Mouse (Mus musculus): ENCODE results near the gene Atp6v0e. TPM values are rescaled to one million over a fixed set of nuclear protein-coding genes. Genes with fewer than 3 reads are reported as not detected.
A peak's percentile ranks its signal among the peaks of the same experiment; 100 is the strongest.

Atp6v0e gene
- polyA plus RNA-seq, 1 experiment from 2014 or later: 112 TPM

DNA sequence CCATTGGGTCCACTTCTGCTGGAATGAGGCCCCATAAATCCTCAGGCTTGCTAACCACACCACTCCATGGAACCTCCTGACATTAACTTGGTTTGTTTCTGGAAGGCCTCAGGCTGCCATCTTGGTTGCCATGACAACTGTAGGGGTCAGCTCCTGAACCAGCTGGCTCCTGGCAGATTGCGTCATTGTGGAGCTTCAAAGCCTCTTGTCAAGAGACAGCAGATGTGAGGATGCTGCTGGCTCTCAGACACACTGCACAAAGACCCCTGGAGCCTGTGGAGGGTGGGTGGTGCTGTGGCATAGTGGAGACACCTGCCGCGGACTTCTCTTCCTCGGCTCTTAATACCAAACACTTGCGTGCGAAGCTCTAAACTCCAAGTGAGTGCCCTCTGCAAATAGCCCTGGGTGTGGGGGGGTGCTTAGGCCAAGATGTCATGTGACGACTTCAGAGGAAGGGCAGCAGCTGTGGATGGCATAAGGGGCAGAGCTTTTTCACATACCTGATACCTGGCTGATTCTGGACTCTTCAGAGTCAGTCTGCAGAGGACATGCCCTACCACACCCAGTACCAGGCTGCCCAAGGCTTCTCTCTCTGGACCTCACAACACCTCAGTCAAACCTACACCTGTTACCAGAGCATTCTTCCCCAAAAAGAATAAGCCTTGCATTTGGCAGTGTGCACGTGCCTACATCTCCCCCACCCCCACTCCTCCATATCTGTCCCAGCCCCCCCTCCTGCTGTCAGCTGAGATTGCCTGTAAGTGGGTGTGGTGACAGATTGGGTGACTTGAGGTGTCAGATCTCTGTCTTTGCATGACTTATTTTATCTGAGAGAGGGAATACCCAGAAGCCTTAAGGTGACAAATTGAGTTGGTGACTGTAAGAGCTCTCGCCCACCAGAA lies 18.3 kb upstream of the Atp6v0e start:
- Histone ChIP-seq H3K4me2 (replicated peaks) (no peak overlapping the region), H3K4me1 (peaks cover 14% of the 10 kb centered on the region), H3K4me3 (no peak overlapping the region), H3K9ac (no peak overlapping the region), H3K36me3 (peaks cover 79% of the 10 kb centered on the region), H3K27ac (no peak overlapping the region), H3K9me3 (no peaks in the 10 kb centered on the region), H3K27me3 (replicated peaks) (no peaks in the 10 kb centered on the region)
- 51% methylated on average over 9 of the region's 9 CpGs for WGBS
- ATAC-seq (ENCODE audit: low FRiP score, low read depth): peak; percentile 79

DNA sequence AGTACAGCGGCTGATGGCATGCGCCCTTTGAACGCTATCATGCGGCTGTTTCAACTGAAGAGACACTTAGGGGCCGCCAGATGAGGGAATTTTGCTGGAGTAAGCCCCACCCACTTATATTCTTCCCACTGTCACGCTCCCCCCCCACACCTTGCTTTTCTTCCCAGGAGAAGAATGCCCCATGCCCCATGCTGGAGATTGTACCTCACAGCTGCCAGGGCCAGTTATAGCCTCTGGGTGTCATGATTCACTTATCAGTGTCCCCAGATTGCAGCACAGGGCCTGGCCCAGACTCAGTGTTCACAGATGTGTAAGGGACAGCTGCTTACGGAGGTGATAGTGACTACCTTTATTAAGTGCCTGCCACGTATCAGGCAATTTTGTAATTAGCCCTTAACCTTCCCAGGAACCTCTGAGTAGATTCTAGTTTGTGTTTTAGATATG lies 17.6 kb upstream of the Atp6v0e start:
- ATAC-seq (ENCODE audit: low FRiP score, low read depth): no peak
- Histone ChIP-seq H3K9ac (no peak overlapping the region), H3K27ac (no peak overlapping the region), H3K4me3 (no peak overlapping the region), H3K4me1 (peaks cover 14% of the 10 kb centered on the region), H3K9me3 (no peaks in the 10 kb centered on the region), H3K4me2 (replicated peaks) (no peak overlapping the region), H3K36me3 (peaks cover 75% of the 10 kb centered on the region), H3K27me3 (replicated peaks) (no peaks in the 10 kb centered on the region)
- WGBS: 90% methylated on average over 8 of the region's 8 CpGs

DNA sequence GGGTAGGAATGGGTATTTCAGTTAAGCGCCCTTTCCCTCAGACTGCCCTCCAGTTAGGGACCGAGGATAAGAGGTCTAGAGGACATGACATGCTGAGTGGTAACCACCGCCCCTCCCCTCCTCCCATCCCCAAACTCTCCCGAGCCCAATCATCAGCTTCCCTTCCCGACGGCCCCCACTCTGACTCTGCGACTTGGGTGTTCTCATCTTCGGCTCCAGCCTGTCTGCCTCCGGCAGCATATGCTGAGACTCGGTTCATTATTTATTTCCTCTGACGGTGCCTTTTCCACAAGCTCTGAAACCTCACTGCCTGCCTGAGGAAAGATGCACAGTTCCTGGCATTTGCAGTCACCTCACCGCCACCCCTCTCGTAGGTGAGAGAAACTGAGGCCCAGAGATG lies 15.7 kb upstream of the Atp6v0e start:
- H3K4me2 ChIP-seq (replicated peaks): no peak overlapping the region
- 80% methylated on average over 13 of the region's 13 CpGs for WGBS
- no peaks in the 10 kb centered on the region for H3K9me3 ChIP-seq
- 0 out of 2 replicates have a peak overlapping the region, but pooled peaks have one; percentile 13 for H3K9ac ChIP-seq
- H3K27me3 ChIP-seq (replicated peaks): no peaks in the 10 kb centered on the region
- H3K4me3 ChIP-seq: no peak overlapping the region
- peaks cover 58% of the 10 kb centered on the region for H3K36me3 ChIP-seq
- no peak overlapping the region for H3K27ac ChIP-seq
- peaks cover 14% of the 10 kb centered on the region for H3K4me1 ChIP-seq
- no peak for ATAC-seq (ENCODE audit: low FRiP score, low read depth)

DNA sequence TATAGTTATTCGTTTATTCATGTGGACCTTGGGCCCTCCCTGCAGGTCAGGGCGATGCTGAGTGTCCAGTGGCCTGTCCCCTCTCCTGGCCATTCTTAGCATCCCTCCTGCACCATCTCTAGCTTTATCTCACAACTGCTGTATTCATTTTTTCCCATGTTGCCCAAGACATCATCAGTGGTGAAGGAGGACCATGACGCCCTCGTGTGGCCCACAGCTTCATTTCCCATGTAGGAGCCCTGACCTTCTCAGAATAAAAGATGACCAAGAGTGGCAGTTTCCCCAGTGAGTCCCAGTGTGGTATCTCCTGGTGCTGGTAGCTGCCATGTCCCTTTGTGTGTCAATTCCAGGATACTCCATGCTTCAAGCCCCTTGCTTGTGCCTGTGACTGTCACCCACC lies 13.5 kb upstream of the Atp6v0e start:
- Histone ChIP-seq H3K27ac (no peak overlapping the region), H3K4me3 (no peak overlapping the region), H3K36me3 (peaks cover 53% of the 10 kb centered on the region), H3K4me2 (replicated peaks) (no peak overlapping the region), H3K4me1 (peaks cover 6% of the 10 kb centered on the region), H3K9ac (no peak overlapping the region), H3K27me3 (replicated peaks) (no peaks in the 10 kb centered on the region), H3K9me3 (no peaks in the 10 kb centered on the region)
- 84% methylated on average over 4 of the region's 4 CpGs for WGBS
- no peak for ATAC-seq (ENCODE audit: low FRiP score, low read depth)

DNA sequence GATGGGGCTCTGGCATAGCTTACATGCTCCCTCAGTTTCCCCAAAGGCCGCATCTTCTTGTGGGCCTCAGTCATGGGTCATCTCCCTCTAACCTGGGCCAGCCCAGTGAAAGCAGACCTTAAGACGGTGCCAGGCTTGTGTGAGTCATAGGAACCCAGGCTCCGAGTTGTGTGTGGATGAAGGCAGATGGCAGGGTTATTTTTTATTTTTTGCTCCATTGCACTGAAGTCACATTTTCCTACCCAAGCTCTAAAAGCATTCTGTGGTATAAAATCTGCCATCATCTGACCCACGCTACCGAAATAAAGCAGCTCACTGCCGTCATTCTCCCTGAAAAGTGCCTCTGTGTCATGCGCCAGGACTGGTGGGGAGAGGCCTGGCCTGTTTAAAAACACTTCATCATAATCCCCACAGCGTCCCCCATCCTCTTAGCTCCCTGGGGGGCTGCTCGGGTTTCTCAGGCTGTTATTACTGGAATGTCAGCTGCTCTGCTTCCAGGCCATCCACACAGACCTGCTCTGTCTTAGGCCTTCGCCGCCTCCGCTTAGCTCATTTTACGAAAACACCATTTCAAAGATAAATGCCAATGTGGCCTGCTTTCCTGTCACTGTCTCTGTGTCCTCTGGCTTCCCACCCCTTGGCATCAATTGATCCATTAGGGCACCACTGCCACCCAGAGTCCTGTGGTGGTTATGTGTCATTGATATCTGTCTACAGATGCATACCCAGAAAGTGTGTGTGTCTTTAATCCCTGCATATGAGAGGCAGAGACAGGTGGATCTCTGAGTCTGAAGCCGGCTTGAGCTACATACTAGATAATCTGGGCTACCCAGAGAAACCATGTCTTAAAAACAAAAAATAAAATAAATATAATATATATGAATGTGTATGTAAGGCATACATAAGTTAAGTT lies 12.3 kb upstream of the Atp6v0e start:
- no peak for ATAC-seq (ENCODE audit: low FRiP score, low read depth)
- Histone ChIP-seq H3K4me2 (replicated peaks) (no peak overlapping the region), H3K4me3 (no peak overlapping the region), H3K27me3 (replicated peaks) (no peaks in the 10 kb centered on the region), H3K27ac (no peak overlapping the region), H3K9ac (no peak overlapping the region), H3K4me1 (no peaks in the 10 kb centered on the region), H3K36me3 (peaks cover 56% of the 10 kb centered on the region), H3K9me3 (no peaks in the 10 kb centered on the region)
- WGBS: 77% methylated on average over 14 of the region's 14 CpGs

DNA sequence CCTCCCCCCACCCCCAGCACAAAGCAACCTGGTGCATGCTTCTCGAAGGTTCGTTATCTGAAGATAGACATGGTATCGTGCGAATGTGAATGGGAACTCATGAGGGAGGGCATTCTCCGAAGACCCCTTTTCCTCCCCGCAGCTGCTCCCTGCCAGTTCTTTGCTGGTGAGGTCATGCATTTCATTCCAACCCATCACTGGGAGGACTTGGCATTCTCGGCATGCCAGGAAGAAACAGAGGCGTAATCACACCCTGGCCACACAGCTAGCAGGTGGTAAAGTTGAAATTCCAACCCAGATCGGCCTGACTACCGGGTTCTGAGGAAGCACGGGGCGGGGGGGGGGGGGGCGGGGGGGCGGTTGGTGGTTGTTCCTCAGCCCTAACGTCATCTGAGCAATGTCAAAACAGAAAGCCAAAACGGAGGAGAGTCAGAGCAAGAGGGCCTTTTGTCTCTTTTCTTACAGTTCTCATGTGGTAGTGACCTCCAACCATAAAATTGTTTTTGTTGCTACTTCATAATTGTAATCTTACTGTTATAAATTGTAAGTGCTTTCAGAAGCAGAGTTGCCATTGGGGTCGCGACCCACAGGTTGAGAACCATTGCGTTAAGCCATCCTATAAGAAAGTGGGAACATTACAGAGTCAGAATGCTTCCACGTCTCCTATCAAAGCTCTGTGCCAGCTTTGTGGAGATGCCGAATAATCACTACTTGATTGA lies 4.0 kb upstream of the Atp6v0e start:
- Histone ChIP-seq H3K36me3 (peaks cover 34% of the 10 kb centered on the region), H3K27ac (no peak overlapping the region), H3K9ac (no peak overlapping the region)

DNA sequence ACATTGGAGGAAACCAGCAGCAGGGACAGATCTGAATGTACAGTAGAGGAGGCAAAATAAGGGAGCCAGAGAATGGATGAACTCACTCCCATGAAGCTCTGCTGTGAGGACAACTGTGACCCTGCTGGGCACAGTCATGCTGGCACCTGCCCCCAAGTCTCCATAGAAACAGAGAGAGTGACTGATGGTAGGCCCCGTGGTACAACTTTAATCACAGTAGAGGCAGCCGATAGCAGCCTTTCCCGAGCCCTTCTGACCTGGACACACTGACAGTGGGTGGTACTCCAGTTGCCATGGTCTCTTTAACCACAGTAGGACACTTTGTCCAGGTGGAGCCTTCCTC lies 3.5 kb upstream of the Atp6v0e start:
- H3K36me3 ChIP-seq: peaks cover 29% of the 10 kb centered on the region
- no peaks in the 10 kb centered on the region for H3K27me3 ChIP-seq (replicated peaks)
- peaks cover 21% of the 10 kb centered on the region for H3K4me1 ChIP-seq
- WGBS: 41% methylated on average over 3 of the region's 3 CpGs
- H3K4me2 ChIP-seq (replicated peaks): no peak overlapping the region
- H3K9me3 ChIP-seq: no peaks in the 10 kb centered on the region
- H3K4me3 ChIP-seq: no peak overlapping the region
- no peak overlapping the region for H3K9ac ChIP-seq
- no peak overlapping the region for H3K27ac ChIP-seq
- ATAC-seq (ENCODE audit: low FRiP score, low read depth): no peak

More for the DNA sequence above, 4.0 kb upstream of the Atp6v0e start:
- H3K4me1 ChIP-seq: peaks cover 21% of the 10 kb centered on the region
- 49% methylated on average over 20 of the region's 21 CpGs for WGBS
- no peak for ATAC-seq (ENCODE audit: low FRiP score, low read depth)
- no peaks in the 10 kb centered on the region for H3K27me3 ChIP-seq (replicated peaks)
- H3K4me3 ChIP-seq: no peak overlapping the region
- H3K9me3 ChIP-seq: no peaks in the 10 kb centered on the region
- no peak overlapping the region for H3K4me2 ChIP-seq (replicated peaks)

DNA sequence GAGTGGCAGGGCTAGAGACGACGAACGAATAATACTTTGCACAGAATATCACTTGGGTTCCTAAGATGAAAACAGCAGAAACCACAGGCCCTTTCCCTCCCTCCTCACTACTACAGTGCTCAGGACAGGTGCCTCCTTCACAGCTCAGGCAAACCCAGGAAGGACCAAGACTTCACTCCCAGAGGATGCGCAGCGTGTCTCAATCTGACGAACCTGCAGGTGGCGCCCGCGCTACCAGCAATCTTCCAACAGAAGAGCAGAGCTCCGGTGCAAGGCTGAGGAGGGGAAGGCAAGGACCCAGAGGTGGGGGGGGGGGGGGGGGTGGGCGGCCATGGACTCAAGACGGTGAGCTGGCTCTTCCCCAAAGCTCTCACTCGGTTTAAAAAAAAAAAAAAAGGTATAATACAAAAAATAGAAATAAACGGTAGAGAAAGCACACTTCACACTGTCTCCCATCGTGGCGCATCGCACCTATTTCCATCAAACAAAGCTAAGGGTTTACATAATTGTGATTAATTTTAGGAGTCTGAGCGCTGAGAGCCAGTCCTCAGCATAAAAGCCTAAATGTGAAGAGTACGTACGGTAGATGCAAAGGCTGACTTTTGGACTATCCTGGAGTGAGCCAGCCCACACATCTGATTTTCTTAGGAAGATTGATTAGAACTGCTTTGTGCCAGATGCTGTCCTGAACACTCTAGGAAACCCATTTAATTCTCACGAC lies 2.7 kb upstream of the Atp6v0e start:
- no peaks in the 10 kb centered on the region for H3K27me3 ChIP-seq (replicated peaks)
- ATAC-seq (ENCODE audit: low FRiP score, low read depth): peak; percentile 49; the same call in 1 of the 2 replicates
- H3K4me1 ChIP-seq: peaks cover 21% of the 10 kb centered on the region
- H3K27ac ChIP-seq: no peak overlapping the region
- H3K4me2 ChIP-seq (replicated peaks): 0 out of 2 replicates have a peak overlapping the region, but pooled peaks have one; percentile 29
- peaks cover 22% of the 10 kb centered on the region for H3K36me3 ChIP-seq
- WGBS: 30% methylated on average over 19 of the region's 21 CpGs
- H3K9ac ChIP-seq: no peak overlapping the region
- H3K4me3 ChIP-seq: no peak overlapping the region
- no peaks in the 10 kb centered on the region for H3K9me3 ChIP-seq

DNA sequence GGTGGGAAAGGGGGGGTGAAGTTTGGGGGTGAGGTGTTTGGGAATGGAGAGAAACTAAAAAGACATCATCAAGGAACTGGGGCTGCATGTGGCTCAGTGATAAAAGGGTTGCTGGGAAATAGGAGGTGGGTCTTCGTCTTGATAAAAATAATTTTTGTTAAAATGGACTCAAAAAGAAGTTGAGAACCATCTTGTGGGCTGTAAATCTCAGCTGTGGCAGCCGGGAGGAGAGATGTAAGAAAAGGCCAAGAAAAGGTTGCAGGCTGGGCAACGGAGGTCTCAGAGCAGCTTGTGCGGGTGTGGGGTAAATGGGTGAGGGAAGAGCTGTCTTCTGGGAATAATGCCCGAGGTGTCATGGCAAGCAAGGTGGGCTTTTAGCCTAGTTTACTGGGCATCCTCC lies 827 bp upstream of the Atp6v0e start:
- no peak for ATAC-seq (ENCODE audit: low FRiP score, low read depth)
- peaks cover 21% of the 10 kb centered on the region for H3K4me1 ChIP-seq
- H3K27ac ChIP-seq: no peak overlapping the region
- 81% methylated on average over 5 of the region's 5 CpGs for WGBS
- no peaks in the 10 kb centered on the region for H3K27me3 ChIP-seq (replicated peaks)
- no peak overlapping the region for H3K4me3 ChIP-seq
- H3K36me3 ChIP-seq: peaks cover 4% of the 10 kb centered on the region
- no peaks in the 10 kb centered on the region for H3K9me3 ChIP-seq
- H3K4me2 ChIP-seq (replicated peaks): no peak overlapping the region
- H3K9ac ChIP-seq: no peak overlapping the region

DNA sequence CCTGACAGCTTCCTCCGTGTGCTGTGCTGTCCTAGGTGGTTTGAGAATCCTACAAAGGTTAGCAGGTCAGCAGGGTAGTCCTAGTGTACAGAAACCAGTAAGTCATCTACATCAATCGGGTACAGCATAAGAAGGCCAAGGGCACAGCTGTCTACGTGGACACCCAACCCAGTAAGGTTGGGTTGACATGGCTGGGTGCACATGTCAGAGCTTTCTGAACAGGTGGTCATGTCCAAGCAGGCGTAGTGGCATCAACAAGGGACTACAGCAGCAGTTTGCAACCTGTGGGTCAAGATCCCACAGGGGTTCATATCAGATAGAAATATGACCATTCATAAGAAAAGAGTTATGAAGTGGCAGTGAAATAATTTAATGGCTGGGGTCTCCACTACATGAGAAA lies 2.6 kb downstream of the Atp6v0e start:
- Histone ChIP-seq H3K4me2 (replicated peaks) (no peak overlapping the region), H3K4me3 (no peak overlapping the region), H3K36me3 (no peaks in the 10 kb centered on the region), H3K9me3 (no peaks in the 10 kb centered on the region), H3K9ac (no peak overlapping the region), H3K4me1 (peaks cover 6% of the 10 kb centered on the region; the same call in 1 of the 2 replicates), H3K27me3 (replicated peaks) (no peaks in the 10 kb centered on the region), H3K27ac (no peak overlapping the region)
- 86% methylated on average over 4 of the region's 4 CpGs for WGBS
- ATAC-seq (ENCODE audit: low FRiP score, low read depth): no peak

DNA sequence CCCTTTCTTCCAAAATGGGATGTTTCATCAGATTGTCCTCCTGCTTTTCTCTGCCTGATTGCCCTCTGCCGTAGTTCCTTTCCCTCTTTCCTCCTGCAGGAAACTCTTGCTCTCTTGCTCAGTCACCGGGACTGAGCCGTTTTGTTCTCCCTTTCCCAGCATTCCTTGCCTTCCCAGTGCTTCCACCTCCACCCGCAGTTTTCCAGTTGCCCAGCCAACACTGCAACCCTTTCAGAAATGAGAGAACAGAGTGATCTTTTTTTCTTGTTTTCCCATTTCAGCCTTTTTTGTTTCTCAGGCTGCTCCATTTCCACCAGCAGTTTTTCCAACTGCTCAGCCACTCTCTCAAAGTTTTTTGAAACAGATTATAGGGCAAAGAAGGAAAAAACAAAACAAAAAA lies 8.2 kb downstream of the Atp6v0e start:
- H3K9ac ChIP-seq: no peak overlapping the region
- 58% methylated on average over 4 of the region's 4 CpGs for WGBS
- H3K4me1 ChIP-seq: no peaks in the 10 kb centered on the region
- no peaks in the 10 kb centered on the region for H3K36me3 ChIP-seq
- no peaks in the 10 kb centered on the region for H3K27me3 ChIP-seq (replicated peaks)
- H3K4me2 ChIP-seq (replicated peaks): no peak overlapping the region
- ATAC-seq (ENCODE audit: low FRiP score, low read depth): no peak
- H3K9me3 ChIP-seq: no peaks in the 10 kb centered on the region
- no peak overlapping the region for H3K4me3 ChIP-seq
- no peak overlapping the region for H3K27ac ChIP-seq

Measured in neural tube, embryonic 12.5 days (tissue).